Mouse (Mus musculus) lung, postnatal 4 days (tissue): ENCODE measurements around the gene Mif4gd.

Experiments used
- DNase-seq, 2 experiments: peaks; one replicate each; pipeline ENCODE4 v3.0.0; 2021

The Mif4gd gene

GRCm38 (mm10) chr11:115612059-115612409, 735 bp downstream of the Mif4gd start:
- DNase-seq: peak; percentile 85 to 87

GRCm38 (mm10) chr11:115611173-115611572, 1.6 kb downstream of the Mif4gd start:
- DNase-seq: no peak

GRCm38 (mm10) chr11:115609576-115609975, 3.2 kb downstream of the Mif4gd start:
- no peak for DNase-seq

- peak in 1 of 2 experiments; percentile 26 for DNase-seq
Measured at GRCm38 (mm10) chr11:115608421-115609399, 4.1 kb downstream of the Mif4gd start.

GRCm38 (mm10) chr11:115606733-115607132, 6.0 kb downstream of the Mif4gd start:
- no peak for DNase-seq

GRCm38 (mm10) chr11:115604304-115604696, 8.5 kb downstream of the Mif4gd start:
- peak in 1 of 2 experiments; percentile 53 for DNase-seq

GRCm38 (mm10) chr11:115603476-115604303, 9.1 kb downstream of the Mif4gd start, which contains the start of the genes Mrps7 and Gga3:
Gene Mrps7 (plus strand): TSS chr11:115603925.
Gene Gga3 (minus strand): TSS chr11:115604051.
- peak; percentile 95 to 96 for DNase-seq

DNA sequence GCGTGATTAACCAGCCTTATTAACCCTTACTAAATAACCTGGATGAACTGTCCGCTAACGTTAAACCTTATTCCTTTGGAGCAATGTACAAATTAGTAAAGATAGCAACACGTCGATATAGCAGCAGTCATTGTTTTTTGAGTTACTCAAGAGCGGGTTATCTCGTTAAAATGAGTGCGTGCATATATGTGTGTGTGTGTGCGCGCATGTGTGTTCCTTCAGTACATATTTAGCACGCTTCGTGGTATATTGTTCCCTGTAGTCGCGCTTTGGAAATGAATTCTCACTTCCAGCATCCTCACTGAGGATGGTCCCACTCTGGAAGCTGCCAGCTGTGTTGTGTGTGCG, 9.7 kb downstream of the Mif4gd start:
- DNase-seq: no peak

DNA sequence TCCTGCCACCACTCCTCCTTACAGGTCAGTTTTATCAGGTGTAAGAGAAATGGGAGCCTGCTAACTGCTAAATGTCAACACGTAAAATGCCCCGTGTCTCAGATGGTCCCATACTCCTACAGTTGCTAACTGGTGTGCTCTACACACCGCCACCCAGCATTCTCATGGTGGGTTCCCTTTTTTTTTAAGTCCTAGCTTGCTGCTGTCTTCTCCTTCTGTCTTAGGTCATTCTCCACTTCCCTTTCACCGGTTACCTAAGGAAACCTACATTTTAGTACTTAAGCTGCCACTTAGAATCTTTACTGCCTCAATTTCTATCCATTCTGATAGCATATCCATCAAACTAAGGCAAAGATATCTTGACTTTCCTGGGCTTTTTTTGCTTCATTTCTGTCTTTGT, 11.6 kb downstream of the Mif4gd start:
- DNase-seq: no peak

- no peak for DNase-seq
Measured at GRCm38 (mm10) chr11:115600743-115601142, 12.0 kb downstream of the Mif4gd start.

GRCm38 (mm10) chr11:115599722-115600121, 13.0 kb downstream of the Mif4gd start:
- no peak for DNase-seq

DNA sequence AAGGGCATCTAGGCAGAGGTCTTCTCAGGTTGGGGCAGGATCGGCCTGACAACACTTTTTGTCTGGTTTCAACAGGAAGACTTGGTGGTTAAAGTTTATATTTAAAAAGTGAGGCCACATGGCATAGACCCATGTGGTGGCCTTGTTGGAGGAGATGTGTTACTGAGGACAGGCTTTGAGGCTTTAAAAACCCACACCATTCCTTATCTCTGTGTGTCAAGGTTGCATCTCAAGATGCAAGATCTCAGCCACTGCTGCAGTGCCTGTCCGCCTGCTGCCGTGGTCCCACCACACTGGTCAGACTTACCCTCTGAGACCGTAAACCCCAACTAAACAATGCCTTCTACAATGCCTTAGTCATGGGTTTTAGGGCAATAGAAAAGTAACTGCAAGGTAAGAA, 14.5 kb downstream of the Mif4gd start:
- no peak for DNase-seq

- DNase-seq: no peak
Measured at GRCm38 (mm10) chr11:115595209-115595608, 17.6 kb downstream of the Mif4gd start.

DNA sequence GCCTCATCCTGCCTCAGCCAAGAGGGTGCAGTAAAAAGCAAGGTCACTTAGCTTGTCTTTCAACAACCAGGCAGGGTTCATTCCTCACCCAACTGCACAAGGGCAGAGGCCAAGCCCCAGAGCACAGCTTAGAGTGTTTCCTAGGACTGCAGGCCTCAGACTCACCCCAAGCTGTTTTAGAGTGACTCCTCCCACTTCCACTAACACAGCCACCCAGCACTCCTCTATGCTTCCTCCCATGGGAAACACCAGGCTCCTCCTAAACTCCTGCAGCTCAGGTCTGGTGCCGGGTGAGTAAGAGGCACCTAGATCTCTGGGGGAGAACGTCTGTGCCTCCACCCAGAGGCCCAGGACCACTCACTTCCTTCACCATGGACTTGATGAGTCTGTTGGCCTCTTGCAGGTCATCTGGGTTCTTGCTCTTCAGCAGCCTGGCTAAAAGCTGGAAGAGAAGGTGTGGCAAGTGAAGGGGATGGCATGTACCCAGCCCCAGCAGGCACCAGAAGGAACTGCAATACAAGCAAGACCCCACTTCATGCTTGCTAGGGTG, 22.2 kb downstream of the Mif4gd start:
- no peak for DNase-seq

DNA sequence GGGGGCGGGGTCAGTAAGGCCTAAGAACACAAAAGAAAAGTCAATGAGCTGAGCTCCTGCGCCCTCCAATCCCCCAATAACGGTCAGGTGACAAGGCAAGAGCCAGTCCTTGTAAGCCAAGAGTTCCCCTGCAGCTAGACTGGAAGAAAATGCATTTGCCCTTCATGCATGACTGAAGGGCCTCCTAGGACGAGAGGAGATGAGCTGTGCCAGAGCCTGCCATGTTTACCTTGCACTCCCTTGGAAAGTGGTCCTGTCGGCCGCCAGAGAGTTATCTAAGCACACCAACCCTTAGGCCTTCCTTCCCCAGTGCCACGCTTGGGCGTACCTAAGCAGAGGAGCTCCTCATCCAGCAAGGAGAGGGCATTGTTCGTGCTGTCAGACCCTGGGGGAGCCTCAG, 24.8 kb downstream of the Mif4gd start:
- DNase-seq: no peak

- DNase-seq: no peak
Measured at GRCm38 (mm10) chr11:115586403-115586802, 26.4 kb downstream of the Mif4gd start.

- DNase-seq: no peak
Measured at GRCm38 (mm10) chr11:115585573-115586100, 27.1 kb downstream of the Mif4gd start.

DNA sequence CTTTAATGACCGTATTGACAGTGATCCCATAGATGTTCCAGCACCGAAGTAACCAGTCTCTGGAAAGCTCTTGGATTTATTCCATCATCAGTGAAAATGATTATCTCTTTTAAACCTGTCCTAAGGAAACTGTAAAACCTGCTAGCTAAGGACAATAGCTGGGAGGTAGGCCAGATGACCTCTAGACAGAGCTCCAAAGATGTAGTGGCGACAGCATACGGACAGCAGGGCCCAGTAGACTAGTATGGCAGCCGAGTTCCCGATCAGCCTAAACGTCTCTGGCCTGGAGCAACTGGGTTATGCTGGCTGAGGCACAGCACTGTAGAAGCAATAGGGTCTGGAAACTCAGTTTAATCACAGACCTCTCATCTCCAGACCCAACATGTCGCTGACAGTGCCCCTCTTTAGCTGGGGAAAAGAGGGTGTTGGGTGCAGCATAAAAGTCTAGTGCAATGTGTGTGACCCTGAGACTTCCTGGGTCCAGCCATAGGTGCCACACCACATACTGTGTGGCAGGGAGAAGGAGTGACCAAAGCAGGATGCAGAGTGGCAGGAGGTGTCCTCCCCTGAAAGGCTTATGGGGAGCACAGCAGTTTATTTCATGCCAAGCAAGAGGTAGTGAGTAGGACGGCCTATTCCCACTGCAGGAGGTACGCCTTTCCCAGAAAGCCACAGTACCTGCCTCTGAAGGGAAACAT, 28.2 kb downstream of the Mif4gd start:
- DNase-seq: no peak

- no peak for DNase-seq
Measured at GRCm38 (mm10) chr11:115582913-115583606, 29.7 kb downstream of the Mif4gd start.

GRCm38 (mm10) chr11:115579080-115579479, 33.7 kb downstream of the Mif4gd start:
- no peak for DNase-seq

GRCm38 (mm10) chr11:115564961-115565360, 47.8 kb downstream of the Mif4gd start:
- no peak for DNase-seq
